Mouse (Mus musculus): ENCODE measurements at regions not wholly inside any gene's neighbourhood (a gene's known extent, or its start where the extent isn't known, plus 50 kb on each side); places are given as distances from the start of the nearest gene placed in this dataset.
"Not testable (repeated sequence)": the region's sequence is repeated elsewhere in the genome, so short reads cannot be mapped to it uniquely, and the experiment has no call there.

DNA sequence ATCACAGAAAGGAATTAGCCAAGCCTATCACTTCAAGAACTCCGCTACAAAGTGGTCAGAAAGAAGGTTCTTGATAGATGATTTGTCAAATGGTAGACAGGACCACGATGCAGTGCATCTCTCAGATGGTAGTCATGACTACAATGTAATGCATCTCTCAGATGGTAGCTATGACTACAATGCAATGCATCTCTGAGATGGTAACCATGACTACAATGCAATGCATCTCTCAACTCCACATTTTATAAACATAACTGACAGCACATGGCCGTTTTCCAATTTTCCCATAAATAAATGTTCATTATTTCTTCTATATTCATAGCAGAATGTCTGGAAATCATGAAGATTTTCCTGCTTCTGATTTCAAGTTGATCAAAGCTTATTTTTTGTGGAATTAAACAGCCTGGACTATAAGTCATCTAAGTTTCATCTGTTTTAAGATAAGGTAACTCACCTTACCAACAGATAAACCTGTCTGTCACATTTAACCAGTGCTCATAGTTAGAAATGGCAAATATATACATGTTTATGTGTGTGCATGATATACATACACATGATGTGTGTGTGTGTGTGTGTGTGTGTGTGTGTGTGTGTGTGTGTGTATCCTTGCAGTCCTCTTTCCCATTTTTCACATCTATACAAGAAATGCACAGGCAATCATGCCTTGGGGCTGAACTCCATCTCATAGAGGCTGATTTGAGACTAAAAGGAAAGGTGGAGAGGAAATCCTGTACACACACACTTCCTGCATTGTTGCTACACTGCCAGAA is 122.4 kb downstream of the Phf3 start:
- peak in 1 of 2 experiments; percentile 20 for DNase-seq (ENCODE audit: extremely low spot score in 1 of 2, low spot score in 1 of 2)

DNA sequence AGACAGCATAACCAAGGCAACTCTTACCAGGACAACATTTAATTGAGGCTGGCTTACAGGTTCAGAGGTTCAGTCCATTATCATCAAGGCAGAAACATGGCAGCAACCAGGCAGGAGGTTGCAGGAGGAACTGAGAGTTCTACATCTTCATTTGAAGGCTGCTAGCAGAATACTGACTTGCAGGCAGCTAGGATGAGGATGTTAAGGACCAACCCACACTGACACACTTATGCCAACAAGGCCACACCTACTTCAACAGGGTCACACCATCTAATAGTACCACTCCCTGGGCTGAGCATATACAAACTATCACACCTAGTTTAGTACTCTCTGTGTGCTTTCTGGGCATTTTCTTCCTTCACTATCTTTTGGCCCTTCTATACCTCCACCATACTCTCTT is 131.8 kb downstream of the Phf3 start:
- DNase-seq (ENCODE audit: extremely low spot score in 1 of 2, low spot score in 1 of 2), result no peak

DNA sequence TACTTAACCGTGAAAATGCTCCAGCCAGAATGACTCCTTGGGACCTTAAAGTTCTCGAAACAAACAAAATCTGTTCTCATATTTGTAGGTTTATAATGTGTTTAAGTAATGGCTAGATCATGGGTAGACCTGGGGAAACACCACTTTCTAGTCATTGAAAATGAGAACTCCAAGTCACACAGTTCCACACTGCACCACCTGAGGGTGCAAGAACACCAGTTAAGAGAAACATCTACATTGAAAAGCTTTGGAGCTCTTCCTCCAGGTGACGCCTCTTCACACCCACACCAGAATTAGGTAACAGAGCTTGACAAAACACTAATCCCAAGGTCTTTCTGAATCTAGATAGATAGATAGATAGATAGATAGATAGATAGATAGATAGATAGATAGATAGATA is 132.9 kb downstream of the Phf3 start:
- DNase-seq (ENCODE audit: extremely low spot score in 1 of 2, low spot score in 1 of 2), result peak; percentile 49 to 89

DNA sequence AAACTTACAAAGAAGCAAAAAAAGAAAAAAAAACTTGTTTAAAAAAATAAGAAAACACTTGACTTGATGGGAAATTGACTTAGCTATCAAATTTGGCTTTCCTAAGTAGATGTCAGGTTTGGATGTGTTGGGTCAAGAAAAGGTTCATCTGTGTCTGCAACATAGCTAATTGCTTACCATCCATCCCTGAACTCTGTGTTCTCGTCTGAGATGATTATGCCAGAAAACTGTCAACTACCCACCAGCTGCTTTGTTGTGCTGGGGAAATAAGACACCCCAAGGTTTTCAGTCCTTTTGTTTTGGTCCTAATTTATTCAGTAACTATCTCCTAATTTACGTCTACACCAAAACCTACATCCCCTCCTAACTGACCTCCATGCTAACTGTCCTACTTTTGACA is 152.2 kb downstream of the Phf3 start:
- no peak for DNase-seq (ENCODE audit: extremely low spot score in 1 of 2, low spot score in 1 of 2)

DNA sequence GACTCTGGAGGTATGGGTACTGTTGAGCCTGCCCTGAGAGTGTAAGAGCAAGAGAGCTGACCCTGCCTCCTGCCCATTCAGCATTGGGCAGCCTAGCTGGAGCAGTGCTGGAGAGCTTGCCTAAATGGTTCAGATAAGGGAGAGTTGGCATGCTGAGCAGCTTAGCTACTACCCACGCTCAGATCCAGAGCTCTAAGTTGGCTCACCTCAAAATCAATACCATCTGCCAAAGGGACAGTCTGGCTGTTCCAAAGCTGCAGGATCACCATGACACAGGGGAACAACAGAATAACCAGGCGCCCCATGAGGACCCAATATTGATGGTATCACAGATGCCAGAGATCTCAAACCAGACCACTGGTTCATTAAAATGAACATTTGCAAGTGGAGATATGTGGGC is 152.9 kb downstream of the Phf3 start:
- no peak for DNase-seq (ENCODE audit: extremely low spot score in 1 of 2, low spot score in 1 of 2)

DNA sequence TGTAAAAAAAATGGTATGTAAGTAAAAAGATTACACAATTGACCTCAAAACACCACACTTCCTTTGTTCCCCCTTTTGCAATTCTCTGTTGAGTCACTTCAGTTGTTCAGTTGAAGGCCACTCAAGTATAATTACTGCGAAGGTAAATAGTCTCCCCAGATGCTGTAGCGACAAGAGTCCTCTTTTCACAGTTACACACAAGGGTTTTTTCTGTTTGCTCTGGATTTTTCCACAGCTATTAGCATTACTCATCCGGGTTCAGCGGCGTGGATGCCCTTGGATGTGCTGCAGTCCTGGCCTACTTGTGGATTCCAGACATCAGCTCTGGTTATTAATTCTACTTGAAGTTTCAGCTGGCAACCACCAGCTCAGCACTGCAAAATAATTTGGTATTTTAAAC is 155.1 kb downstream of the Phf3 start:
- no peak for DNase-seq (ENCODE audit: extremely low spot score in 1 of 2, low spot score in 1 of 2)

DNA sequence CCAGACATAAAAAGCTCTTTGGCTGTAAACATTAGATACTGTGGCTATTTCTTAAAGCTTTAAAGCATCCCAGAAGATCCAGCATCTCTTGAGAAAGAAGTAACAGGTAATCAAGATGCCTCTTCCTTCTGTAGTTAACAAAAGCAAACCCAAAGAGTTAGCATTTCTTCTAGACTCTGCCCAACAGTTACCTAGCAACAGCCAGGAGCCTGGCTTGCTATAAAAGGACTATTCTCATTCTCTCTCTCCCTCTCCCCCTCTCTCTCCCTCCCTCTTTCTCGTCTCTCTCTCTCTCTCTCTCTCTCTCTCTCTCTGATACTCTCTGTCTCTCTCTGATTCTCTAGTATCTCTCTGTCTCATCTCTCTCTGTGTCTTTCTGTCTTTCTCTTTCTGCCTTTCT is 157.4 kb downstream of the Phf3 start:
- DNase-seq (ENCODE audit: extremely low spot score in 1 of 2, low spot score in 1 of 2), result peak in 1 of 2 experiments; percentile 38

DNA sequence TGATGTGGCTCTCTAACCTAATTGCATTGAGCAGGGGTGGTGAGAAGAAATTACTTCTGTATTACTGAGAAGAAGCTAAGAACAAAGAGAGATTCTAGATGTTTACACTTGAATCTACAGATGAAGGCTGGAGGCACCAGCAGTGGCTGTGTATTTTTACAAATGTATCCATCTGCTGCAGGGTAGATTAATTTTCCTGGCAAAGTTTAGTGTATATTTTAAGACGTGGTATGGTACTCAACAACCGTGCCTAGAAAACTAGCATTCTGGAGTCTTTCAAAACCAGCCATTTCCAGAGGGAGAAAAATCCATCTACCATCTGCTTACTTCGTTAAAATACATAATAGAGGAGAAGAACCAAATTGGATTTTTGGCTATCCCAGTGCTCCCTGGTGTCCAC is 172.6 kb downstream of the Phf3 start:
- peak; percentile 39 to 65 for DNase-seq (ENCODE audit: extremely low spot score in 1 of 2, low spot score in 1 of 2)

DNA sequence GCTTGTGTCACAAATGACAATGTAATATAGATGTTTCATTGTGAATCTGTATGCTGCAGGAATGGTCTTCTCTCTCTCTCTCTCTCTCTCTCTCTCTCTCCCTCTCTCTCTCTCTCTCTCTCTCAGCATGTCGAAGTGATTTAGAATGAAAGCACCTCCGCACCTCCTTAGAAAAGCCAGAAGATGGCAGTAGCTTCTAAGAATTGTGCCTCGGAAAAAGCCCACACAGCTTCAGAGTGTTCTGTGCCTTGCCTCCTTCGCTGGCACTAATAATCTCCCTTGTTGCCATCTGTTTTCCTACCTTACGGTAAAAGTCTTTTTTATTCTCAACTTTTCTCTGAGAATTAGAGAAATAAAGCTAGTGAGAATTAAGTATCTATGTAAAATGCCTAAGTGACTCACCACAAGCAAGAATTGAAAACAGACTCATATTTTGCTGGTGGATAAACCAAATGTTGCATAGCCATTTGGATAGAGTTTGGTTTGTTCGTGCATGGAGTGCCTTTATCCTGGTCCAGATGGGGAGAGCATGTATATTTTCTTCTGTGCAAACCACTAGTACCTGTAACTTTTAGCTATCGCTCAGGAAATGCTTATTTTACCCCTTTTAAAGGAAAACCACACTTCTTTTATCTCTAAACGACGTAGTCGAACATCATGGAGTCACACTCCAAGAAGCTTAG is 173.2 kb downstream of the Phf3 start:
- peak; percentile 39 to 79 for DNase-seq (ENCODE audit: extremely low spot score in 1 of 2, low spot score in 1 of 2)

DNA sequence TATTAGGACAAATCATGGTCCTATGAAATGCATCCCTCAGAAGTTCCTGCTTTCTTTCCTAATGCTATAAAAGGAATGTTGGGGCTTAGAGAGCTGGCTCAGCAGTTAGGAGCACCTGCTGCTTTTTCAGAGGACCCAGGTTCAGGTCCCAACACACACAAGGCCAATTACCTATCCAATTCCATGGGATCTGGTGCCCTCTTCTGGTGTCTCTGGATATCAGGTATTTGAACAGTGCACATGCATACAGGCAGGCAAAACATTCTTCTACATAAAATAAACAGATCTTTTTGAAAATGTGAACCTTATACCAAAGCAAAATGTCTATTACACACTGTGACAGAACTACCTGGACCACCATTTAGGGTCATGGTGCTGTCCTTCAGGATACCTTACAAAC is 177.4 kb downstream of the Phf3 start:
- no peak for DNase-seq (ENCODE audit: extremely low spot score in 1 of 2, low spot score in 1 of 2)

DNA sequence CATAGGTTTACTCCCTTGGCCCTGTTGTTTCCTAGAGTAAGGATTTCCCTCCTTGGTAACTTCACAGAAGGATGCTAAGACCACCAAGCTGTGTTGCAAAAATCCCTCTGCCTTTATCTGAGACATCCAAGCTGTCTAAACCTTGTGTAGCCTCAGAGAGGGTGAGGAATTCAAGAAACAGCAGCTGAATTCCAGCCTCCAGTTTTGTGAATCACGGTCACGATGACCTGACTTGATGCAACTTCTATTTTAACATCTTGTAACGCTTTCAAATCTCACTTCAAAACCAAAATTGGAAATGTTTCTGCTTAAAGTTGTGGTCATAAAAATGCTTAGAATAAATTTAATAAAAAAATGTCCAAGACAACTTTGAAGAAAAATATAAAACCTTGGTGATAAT is 188.4 kb downstream of the Phf3 start:
- peak; percentile 50 to 62 for DNase-seq (ENCODE audit: extremely low spot score in 1 of 2, low spot score in 1 of 2)

DNA sequence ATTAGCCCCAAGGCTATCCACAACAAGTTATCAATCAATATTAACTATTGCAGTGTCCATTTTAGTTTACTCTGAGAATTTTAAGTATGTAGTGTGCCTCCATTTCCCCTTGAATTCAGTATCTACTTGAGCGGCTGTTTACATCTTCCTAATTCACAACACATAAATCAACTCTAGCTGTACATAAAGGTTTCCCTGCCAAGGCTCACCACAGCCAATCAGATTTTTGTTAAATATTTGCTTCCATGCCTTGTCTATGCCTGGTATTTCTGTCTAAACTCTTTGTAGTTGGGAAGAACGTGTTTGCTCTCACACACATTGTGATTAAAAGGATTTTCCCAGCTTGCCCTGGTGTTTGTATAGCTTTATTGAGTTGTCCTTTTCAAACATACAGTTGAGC is 189.8 kb downstream of the Phf3 start:
- no peak for DNase-seq (ENCODE audit: extremely low spot score in 1 of 2, low spot score in 1 of 2)

DNA sequence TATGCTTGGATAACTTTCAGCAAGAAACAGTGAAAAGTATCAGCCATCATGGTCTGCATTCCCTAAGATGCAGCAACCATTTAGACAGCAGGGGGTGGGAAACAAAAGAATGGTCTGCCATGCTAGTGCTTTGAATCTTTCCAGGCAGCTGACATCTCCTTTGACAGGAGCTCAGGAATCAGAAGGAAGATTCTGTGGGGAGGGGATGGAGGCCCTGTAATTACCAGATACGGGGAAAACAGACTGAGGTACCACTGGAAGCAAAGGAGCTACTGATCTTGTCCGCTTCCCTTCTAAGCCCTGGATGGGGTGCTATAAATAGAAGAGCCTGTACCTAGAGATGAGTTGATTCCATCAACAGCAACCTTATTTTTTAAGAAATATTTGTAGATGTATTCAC is 233.9 kb downstream of the Phf3 start:
- no peak for DNase-seq (ENCODE audit: extremely low spot score in 1 of 2, low spot score in 1 of 2)

DNA sequence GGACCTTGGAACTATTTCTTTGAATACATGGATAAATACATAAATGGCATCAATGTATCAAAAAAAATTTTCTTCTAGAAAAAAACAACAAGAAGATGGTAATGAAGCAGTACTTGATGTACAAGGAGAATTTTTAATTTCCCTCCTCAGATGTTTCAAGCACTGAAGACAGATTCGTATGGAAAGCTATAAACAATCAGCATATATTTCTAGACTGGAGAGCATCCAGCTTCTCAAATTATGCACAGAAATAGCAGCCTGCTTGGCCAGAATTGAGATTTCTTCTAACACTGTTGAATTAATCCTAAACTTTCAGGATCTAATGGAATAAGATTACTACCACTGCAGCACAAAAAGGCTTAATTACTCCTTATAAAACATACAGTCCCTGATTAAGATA is 241.0 kb downstream of the Phf3 start:
- DNase-seq (ENCODE audit: extremely low spot score in 1 of 2, low spot score in 1 of 2), result peak; percentile 14 to 62

DNA sequence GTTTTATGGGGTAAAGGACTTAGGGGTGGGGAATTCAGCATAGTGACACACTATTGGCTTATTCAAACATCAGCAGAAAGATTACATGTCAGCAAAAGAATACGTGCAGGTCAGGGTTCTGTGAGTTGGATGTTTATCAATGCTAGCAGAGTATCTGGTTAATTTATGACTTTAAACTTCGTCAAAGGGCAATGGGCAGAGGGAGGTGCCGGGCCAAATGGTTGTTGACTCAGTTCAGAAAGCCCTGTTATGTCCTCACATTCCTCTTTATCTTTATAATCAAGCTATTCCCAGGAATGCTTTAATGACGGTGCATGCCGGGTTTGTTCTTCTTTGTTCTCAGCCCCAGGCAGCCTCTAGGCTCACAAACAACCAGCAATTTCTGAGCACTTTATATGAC is 245.9 kb downstream of the Phf3 start:
- not testable (repeated sequence) for DNase-seq (ENCODE audit: extremely low spot score in 1 of 2, low spot score in 1 of 2)

DNA sequence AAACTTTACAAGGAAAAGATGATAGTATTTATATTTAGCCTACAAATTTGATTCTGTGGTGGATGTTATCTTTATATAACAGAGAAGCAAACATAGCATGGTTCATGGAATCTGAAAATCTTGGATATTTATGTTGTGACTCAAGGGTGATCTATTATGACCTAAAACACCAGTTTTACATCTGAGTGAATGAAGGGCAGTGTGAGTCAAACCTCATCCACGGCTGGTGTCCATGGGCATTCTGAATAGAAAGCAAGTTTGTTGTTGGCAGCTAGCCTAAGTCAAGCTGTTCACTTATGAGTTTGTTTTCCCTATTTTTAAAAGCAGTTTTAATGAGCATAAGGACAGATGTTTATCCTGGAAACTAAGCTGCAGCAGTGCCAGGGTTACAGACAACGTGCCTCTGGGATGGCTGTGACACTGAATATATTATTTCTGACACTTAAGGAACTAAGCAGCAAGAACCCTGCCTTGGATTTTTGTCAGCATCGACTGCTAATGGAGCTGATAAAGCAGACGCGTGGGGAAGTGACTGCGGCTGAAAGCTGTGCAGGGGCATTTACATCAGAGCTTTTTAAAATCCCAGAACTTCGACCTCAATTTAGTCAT is 278.5 kb downstream of the Phf3 start:
- peak in 1 of 2 experiments; percentile 16 for DNase-seq (ENCODE audit: extremely low spot score in 1 of 2, low spot score in 1 of 2)

DNA sequence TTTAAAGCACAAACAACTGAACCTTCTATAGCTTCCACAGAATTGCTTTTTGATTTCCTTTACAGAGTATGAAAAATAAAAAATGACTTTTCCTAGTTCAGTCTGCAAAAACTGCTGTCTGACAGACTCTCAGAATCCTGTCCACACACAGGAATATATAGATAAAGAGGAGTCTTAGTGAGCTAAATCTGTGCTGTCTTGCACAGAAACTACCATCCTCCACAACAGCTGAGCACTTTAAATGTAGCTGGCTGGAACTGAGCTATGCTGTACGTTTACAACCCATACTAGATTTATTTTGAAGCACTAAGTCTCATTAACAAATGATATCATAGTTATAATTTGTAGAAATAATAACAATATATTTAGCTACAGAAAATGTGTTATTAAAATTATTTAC is 279.7 kb downstream of the Phf3 start:
- peak in 1 of 2 experiments; percentile 58 for DNase-seq (ENCODE audit: extremely low spot score in 1 of 2, low spot score in 1 of 2)

DNA sequence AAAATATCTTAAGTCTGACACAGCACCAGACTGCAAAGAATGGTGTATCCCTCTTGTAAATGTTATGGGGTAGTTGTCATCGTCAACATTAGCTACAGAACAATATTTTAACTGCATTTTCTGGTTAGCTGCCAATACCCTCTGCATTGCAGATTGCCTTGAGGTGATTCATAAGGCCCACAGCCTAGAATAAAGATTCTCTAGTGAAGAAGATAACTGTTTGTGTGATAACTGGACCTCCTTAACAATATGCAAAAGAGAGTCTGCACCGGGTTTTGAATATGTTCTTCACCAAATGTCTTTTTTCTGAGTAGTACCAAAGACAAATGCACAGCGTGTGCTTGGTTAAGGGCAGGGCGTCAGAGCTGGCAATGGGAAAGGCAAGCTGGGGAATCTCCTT is 283.0 kb downstream of the Phf3 start:
- DNase-seq (ENCODE audit: extremely low spot score in 1 of 2, low spot score in 1 of 2), result peak in 1 of 2 experiments; percentile 35

DNA sequence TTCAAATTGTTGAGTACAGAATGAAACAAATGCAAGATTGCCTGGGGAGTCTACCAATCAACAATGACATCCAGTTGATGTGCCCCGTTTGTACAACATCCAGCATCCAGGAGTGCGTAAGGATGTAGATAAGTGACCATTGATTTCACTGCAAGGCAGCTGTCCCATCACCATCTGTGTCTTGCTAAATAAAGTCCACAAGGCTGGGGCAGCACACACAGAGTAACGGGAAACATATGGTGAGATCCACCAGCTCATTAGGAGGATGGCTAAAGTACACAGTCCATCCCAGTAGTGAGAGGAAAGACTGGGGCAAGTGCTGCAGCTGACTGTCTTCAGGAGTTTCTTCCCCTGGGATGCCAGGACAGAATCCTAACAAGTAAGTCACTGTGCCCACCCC is 284.8 kb downstream of the Phf3 start:
- peak in 1 of 2 experiments; percentile 27 for DNase-seq (ENCODE audit: extremely low spot score in 1 of 2, low spot score in 1 of 2)

DNA sequence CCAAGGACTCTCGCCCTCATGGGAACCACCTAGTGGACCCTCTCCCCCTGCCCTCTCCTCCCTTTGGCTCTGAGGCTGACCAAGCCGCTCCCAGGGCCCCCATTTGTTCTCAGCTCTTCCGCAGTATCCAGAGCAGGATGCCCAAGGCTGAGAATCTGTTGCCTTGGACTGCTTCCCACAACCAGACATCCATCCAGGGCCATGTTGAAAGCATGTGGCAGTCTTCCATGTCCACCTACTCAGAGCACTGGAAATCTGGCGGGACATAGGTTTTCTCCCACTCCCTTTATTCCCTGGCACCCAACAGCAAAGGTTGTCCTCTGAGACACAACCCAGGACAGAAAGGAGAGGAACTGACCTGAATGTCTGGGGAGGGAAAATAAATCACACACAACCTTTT is 285.4 kb downstream of the Phf3 start:
- DNase-seq (ENCODE audit: extremely low spot score in 1 of 2, low spot score in 1 of 2), result peak; percentile 19 to 56

DNA sequence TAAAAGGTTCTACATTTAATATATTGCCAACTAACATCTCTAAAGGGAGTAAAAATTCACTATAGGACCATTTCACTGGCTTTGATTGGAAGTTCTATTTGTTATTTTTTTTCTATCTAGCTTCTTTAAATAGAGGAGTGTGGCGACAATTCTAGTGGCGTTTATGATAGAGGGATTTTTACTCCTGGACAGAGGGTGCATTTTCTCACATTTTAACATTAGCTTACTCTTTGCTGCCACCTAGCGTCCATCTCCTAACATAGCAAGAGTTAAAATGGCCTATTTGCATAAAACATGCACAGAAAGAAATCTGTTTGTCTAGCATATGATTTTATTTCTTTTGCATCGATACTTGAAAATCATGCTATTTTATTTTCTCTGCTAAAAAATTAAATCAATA is 288.9 kb downstream of the Phf3 start:
- DNase-seq (ENCODE audit: extremely low spot score in 1 of 2, low spot score in 1 of 2), result peak in 1 of 2 experiments; percentile 83

DNA sequence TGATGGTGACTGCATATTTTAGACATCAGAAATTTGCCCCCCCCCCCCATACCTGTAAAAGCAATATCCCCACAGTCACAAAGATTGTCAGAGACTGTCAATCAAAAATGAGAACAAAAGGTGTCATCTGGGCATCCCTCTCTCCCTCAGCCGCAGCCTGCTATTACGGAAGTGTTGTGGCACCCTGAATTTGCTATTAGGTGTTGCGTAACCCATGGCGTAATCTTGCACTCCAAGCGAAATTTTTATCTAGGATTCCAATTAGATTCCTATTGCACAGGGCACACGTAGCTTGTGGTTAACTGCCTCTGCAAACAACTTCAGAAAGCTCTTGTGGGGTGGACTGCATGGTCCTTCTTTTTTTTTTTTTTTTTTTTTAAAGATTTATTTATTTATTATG is 289.9 kb downstream of the Phf3 start:
- DNase-seq (ENCODE audit: extremely low spot score in 1 of 2, low spot score in 1 of 2), result no peak
